Mouse (Mus musculus) MEL (cell line): ENCODE measurements around the gene Slc32a1. TPM values are rescaled to one million over a fixed set of nuclear protein-coding genes. Genes with fewer than 3 reads are reported as not detected.

Source experiments
- DNase-seq: peaks from one replicate; pipeline ENCODE4 v3.0.0; 2011; ENCODE audit warnings: low read depth, low spot score
- H3K27ac ChIP-seq: 2 replicates; pipeline ENCODE4 v1.5.1; 2012; ENCODE audit warnings: low read depth, mild to moderate bottlenecking, control low read depth, low read length, moderate library complexity; ENCODE audit not compliant: control insufficient read depth
- H3K27me3 ChIP-seq, 2 experiments: fragments of 150-350 bp in 1 of 2; sonication (generic) in 1 of 2; 2 replicates each; pipeline ENCODE4 v1.6.1; 2012; ENCODE audit warnings: low read length in 2 of 2, mild to moderate bottlenecking in 2 of 2, improper control_type of control experiment in 1 of 2, moderate library complexity in 1 of 2; ENCODE audit not compliant: insufficient read depth in 2 of 2, control insufficient read depth in 1 of 2
- H3K36me3 ChIP-seq, 2 experiments: 2 replicates each; pipeline ENCODE4 v1.6.1; 2012 to 2014; ENCODE audit warnings: low read length in 2 of 2, improper control_type of control experiment in 1 of 2, inconsistent platforms in 1 of 2, mild to moderate bottlenecking in 1 of 2; ENCODE audit not compliant: insufficient read depth in 2 of 2, control insufficient read depth in 1 of 2
- H3K4me1 ChIP-seq, 2 experiments: fragments of 150-350 bp in 1 of 2; sonication (generic) in 1 of 2; 2 replicates each; pipeline ENCODE4 v1.6.1; 2012; ENCODE audit warnings: low read length in 2 of 2, improper control_type of control experiment in 1 of 2, mild to moderate bottlenecking in 1 of 2; ENCODE audit not compliant: insufficient read depth in 2 of 2, control insufficient read depth in 1 of 2
- H3K4me3 ChIP-seq, 2 experiments: fragments of 150-350 bp in 1 of 2; sonication (generic) in 1 of 2; 2 replicates each; pipeline ENCODE4 v1.5.1; 2012; ENCODE audit warnings: low read depth in 2 of 2, low read length in 2 of 2, mild to moderate bottlenecking in 2 of 2, moderate library complexity in 2 of 2, control low read depth in 1 of 2, improper control_type of control experiment in 1 of 2; ENCODE audit not compliant: control insufficient read depth in 1 of 2, insufficient read depth in 1 of 2
- H3K79me2 ChIP-seq: 2 replicates; pipeline ENCODE4 v1.6.1; 2012; ENCODE audit warnings: mild to moderate bottlenecking, low read length, moderate library complexity; ENCODE audit not compliant: control insufficient read depth, poor library complexity, insufficient read depth
- H3K9ac ChIP-seq: 2 replicates; pipeline ENCODE4 v1.6.1; 2012; ENCODE audit warnings: low read depth, mild to moderate bottlenecking, control low read depth, low read length, moderate library complexity; ENCODE audit not compliant: control insufficient read depth, poor library complexity, severe bottlenecking
- H3K9me3 ChIP-seq: fragments of 150-350 bp; sonication (generic); replicated peaks from 2 replicates; pipeline ENCODE4 v1.6.1; 2012; ENCODE audit warnings: mild to moderate bottlenecking, low read length, improper control_type of control experiment, moderate library complexity; ENCODE audit not compliant: insufficient read depth
- CHD1 ChIP-seq: IDR thresholded peaks from 2 replicates; pipeline ENCODE4 v1.6.1; 2012; ENCODE audit warnings: low read depth, mild to moderate bottlenecking, inconsistent platforms, low read length, improper control_type of control experiment
- E2F4 ChIP-seq: IDR thresholded peaks from 2 replicates; pipeline ENCODE4 v1.6.1; 2011; ENCODE audit warnings: low read depth, low read length, improper control_type of control experiment, borderline replicate concordance
- JUND ChIP-seq: IDR thresholded peaks from 2 replicates; pipeline ENCODE4 v1.6.1; 2011; ENCODE audit warnings: low read depth, mild to moderate bottlenecking, improper control_type of control experiment, low read length
- MAFK ChIP-seq: IDR thresholded peaks from 2 replicates; pipeline ENCODE4 v1.6.1; 2011; ENCODE audit warnings: low read depth, mild to moderate bottlenecking, low read length, improper control_type of control experiment, borderline replicate concordance
- MEF2A ChIP-seq: IDR thresholded peaks from 2 replicates; pipeline ENCODE4 v1.6.1; 2014; ENCODE audit warnings: low read depth, mild to moderate bottlenecking, inconsistent platforms, low read length, improper control_type of control experiment; ENCODE audit not compliant: poor library complexity, insufficient replicate concordance, severe bottlenecking; ENCODE audit errors: extremely low read depth
- MXI1 ChIP-seq: IDR thresholded peaks from 2 replicates; pipeline ENCODE4 v1.6.1; 2011; ENCODE audit warnings: mild to moderate bottlenecking, low read depth, low read length, improper control_type of control experiment
- MYB ChIP-seq: IDR thresholded peaks from 2 replicates; pipeline ENCODE4 v1.6.1; 2011; ENCODE audit warnings: mild to moderate bottlenecking, low read depth, low read length, improper control_type of control experiment
- NRF1 ChIP-seq: IDR thresholded peaks from 2 replicates; pipeline ENCODE4 v1.6.1; 2014; ENCODE audit warnings: low read depth, mild to moderate bottlenecking, inconsistent platforms, low read length, improper control_type of control experiment, moderate library complexity; ENCODE audit not compliant: poor library complexity, insufficient read depth, severe bottlenecking
- POLR2A ChIP-seq, 2 experiments: IDR thresholded peaks; 2 replicates each; pipeline ENCODE4 v1.6.1; 2011 to 2012; ENCODE audit warnings: low read length in 2 of 2, mild to moderate bottlenecking in 2 of 2, control low read depth in 1 of 2, improper control_type of control experiment in 1 of 2, low read depth in 1 of 2, moderate library complexity in 1 of 2; ENCODE audit not compliant: control insufficient read depth in 1 of 2, insufficient read depth in 1 of 2, poor library complexity in 1 of 2
- POLR2AphosphoS5 ChIP-seq: IDR thresholded peaks from 2 replicates; pipeline ENCODE4 v1.6.1; 2012; ENCODE audit warnings: low read depth, borderline replicate concordance, mild to moderate bottlenecking, inconsistent platforms, low read length, moderate library complexity, mixed read lengths
- RAD21 ChIP-seq: IDR thresholded peaks from 2 replicates; pipeline ENCODE4 v1.6.1; 2011; ENCODE audit warnings: mild to moderate bottlenecking, low read depth, low read length, improper control_type of control experiment
- TAL1 ChIP-seq: IDR thresholded peaks from 2 replicates; pipeline ENCODE4 v1.6.1; 2012; ENCODE audit warnings: mild to moderate bottlenecking, inconsistent platforms, low read length, moderate library complexity, mixed read lengths
- TBP ChIP-seq: IDR thresholded peaks from 2 replicates; pipeline ENCODE4 v1.8.0; 2011; ENCODE audit warnings: low read depth, low read length, improper control_type of control experiment
- UBTF ChIP-seq: IDR thresholded peaks from 2 replicates; pipeline ENCODE4 v1.6.1; 2012; ENCODE audit warnings: low read depth, mild to moderate bottlenecking, inconsistent platforms, low read length, improper control_type of control experiment, moderate library complexity, borderline replicate concordance; ENCODE audit not compliant: insufficient read depth
- ZC3H11A ChIP-seq: IDR thresholded peaks from 2 replicates; pipeline ENCODE4 v1.6.1; 2012; ENCODE audit warnings: low read depth, mild to moderate bottlenecking, inconsistent platforms, low read length, improper control_type of control experiment
- ZMIZ1 ChIP-seq: IDR thresholded peaks from 2 replicates; pipeline ENCODE4 v1.6.1; 2012; ENCODE audit warnings: low read depth, mild to moderate bottlenecking, inconsistent platforms, low read length, improper control_type of control experiment, moderate library complexity
- ZNF384 ChIP-seq: IDR thresholded peaks from 2 replicates; pipeline ENCODE4 v1.6.1; 2012; ENCODE audit warnings: low read depth, mild to moderate bottlenecking, inconsistent platforms, low read length, improper control_type of control experiment
- polyA plus RNA-seq, 2 experiments: library from polyadenylated mRNA; stranded (reverse) in 1 of 2; unstranded in 1 of 2; fragments of >175 nt in 1 of 2; fragments of >200 nt in 1 of 2; gene quantifications; 2 replicates each; pipeline versions ENCODE4 v1.2.1 to v1.2.4; 2012; ENCODE audit warnings: low replicate concordance in 2 of 2, low read depth in 1 of 2; ENCODE audit not compliant: insufficient read length in 2 of 2, insufficient read depth in 1 of 2, missing spikeins in 1 of 2
- total RNA-seq: library from RNA; depleted of rRNA; stranded (reverse); fragments of 300-350 nt; gene quantifications from 2 replicates; pipeline ENCODE4 v1.2.3, GENCODE M21; 2012

Gene Slc32a1
- total and polyA plus RNA-seq, 3 experiments, result not detected

DNA sequence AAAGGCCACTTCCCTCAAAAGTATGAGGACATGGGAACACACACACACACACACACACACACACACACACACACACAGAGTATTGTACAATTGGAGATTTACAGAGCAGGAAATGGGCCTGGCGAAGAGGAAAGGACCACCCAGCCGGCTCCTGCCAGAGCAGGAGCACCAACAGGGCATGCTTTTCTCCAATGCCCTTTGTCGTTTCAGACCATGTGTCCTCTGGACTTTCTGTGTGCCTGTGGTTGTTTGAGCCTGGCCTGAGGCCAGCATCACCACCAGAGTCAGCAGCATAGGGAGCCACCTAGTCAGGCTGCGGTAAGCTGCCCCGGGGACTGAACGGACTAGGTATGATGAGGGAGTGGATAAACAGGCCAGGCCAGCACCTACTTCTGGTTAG, 48.3 kb downstream of the Slc32a1 start:
- no peak for DNase-seq
- no peak overlapping the region for H3K4me3 ChIP-seq
- no peaks in the 10 kb centered on the region for H3K9me3 ChIP-seq
- no peaks in the 10 kb centered on the region for H3K4me1 ChIP-seq
- no peak for TF ChIP-seq UBTF
- no peak for TF ChIP-seq ZC3H11A
- no peak for TF ChIP-seq CHD1
- TF ChIP-seq RAD21, result no peak
- no peak for TF ChIP-seq POLR2A (IDR thresholded peaks at IDR 0.05; ENCODE audit: control insufficient read depth in 1 of 2, insufficient read depth in 1 of 2, low read depth in 1 of 2, low read length in 2 of 2, poor library complexity in 1 of 2)
- no peak for TF ChIP-seq MYB
- TF ChIP-seq JUND, result no peak
- TF ChIP-seq TAL1, result no peak
- TF ChIP-seq ZMIZ1, result no peak
- no peak for TF ChIP-seq ZNF384
- TF ChIP-seq MXI1, result no peak
- no peak for TF ChIP-seq TBP
- no peak for TF ChIP-seq NRF1
- H3K79me2 ChIP-seq, result no peaks in the 10 kb centered on the region
- H3K27me3 ChIP-seq, result no peaks in the 10 kb centered on the region; a peak in 1 of 4 replicates
- no peak overlapping the region for H3K9ac ChIP-seq
- no peaks in the 10 kb centered on the region for H3K36me3 ChIP-seq
- H3K27ac ChIP-seq, result no peak overlapping the region

DNA sequence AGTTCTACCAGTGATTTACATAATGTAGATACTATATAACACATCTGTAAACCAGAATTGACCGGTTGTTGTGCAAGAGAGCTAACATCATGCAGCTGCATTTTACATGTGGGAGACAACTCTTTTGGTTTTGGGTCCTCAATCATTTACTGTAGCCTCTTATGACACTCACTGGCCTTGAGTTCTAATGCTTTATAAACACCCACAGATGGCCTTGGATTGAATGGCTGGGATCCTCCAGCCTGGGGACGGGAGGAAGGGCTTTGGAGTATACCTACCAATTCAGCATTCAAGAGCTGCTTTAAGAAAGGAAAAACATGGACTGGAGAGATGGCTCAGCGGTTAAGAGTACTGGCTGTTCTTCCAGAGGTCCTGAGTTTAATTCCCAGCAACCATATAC, 48.8 kb downstream of the Slc32a1 start:
- TF ChIP-seq MAFK (no peak), MEF2A (no peak), E2F4 (no peak), CHD1 (no peak), POLR2AphosphoS5 (no peak)
- H3K9me3 ChIP-seq, result no peaks in the 10 kb centered on the region
- no peak for DNase-seq
- no peak overlapping the region for H3K27ac ChIP-seq
- H3K9ac ChIP-seq, result no peak overlapping the region
- H3K36me3 ChIP-seq, result no peaks in the 10 kb centered on the region
- H3K4me1 ChIP-seq, result no peaks in the 10 kb centered on the region
- no peaks in the 10 kb centered on the region for H3K79me2 ChIP-seq
- H3K27me3 ChIP-seq, result no peaks in the 10 kb centered on the region; a peak in 1 of 4 replicates
- no peak overlapping the region for H3K4me3 ChIP-seq
